Mouse (Mus musculus) hindbrain, embryonic 12.5 days (tissue): ENCODE results near the gene Hes7. TPM values are rescaled to one million over a fixed set of nuclear protein-coding genes. Genes with fewer than 3 reads are reported as not detected.

Source experiments
- ATAC-seq: fragments of 200-750 bp; cut with Nextera tagmentation; 2 replicates; pipeline ENCODE4 v1.8.0; 2017; ENCODE audit warnings: moderate TSS enrichment; ENCODE audit not compliant: low FRiP score
- H3K27ac ChIP-seq: fragments of 300-500 bp; sonication (generic); 2 replicates; pipeline ENCODE4 v1.5.1; 2016; ENCODE audit warnings: mild to moderate bottlenecking
- H3K27me3 ChIP-seq: fragments of 300-500 bp; sonication (generic); 2 replicates; pipeline ENCODE4 v1.6.1; 2016; ENCODE audit warnings: mild to moderate bottlenecking
- H3K36me3 ChIP-seq: fragments of 300-500 bp; sonication (generic); 2 replicates; pipeline ENCODE4 v1.6.1; 2016; ENCODE audit warnings: mild to moderate bottlenecking
- H3K4me1 ChIP-seq: fragments of 300-500 bp; sonication (generic); 2 replicates; pipeline ENCODE4 v1.6.1; 2016
- H3K4me2 ChIP-seq: fragments of 300-500 bp; sonication (generic); replicated peaks from 2 replicates; pipeline ENCODE4 v1.6.1; 2016; ENCODE audit warnings: mild to moderate bottlenecking
- H3K4me3 ChIP-seq: fragments of 300-500 bp; sonication (generic); 2 replicates; pipeline ENCODE4 v1.5.1; 2016; ENCODE audit warnings: mild to moderate bottlenecking
- H3K9ac ChIP-seq: fragments of 300-500 bp; sonication (generic); 2 replicates; pipeline ENCODE4 v1.6.1; 2016; ENCODE audit warnings: mild to moderate bottlenecking, moderate library complexity
- H3K9me3 ChIP-seq: fragments of 300-500 bp; sonication (generic); replicated peaks from 2 replicates; pipeline ENCODE4 v1.6.1; 2016; ENCODE audit warnings: mild to moderate bottlenecking
- WGBS: fragments of 180-500 bp; shearing (Covaris S2); methylation state at CpG from one replicate; pipeline ENCODE4 v1.1.7; 2016; 5-methylcytosine and 5-hydroxymethylcytosine counted together
- polyA plus RNA-seq: library from polyadenylated mRNA; unstranded; fragments of >200 nt; fragmentation: Nextera tagmentation; extraction: Ambion mirVana; gene quantifications from 2 replicates; pipeline ENCODE4 v1.2.1, GENCODE M21; 2016

Gene Hes7
- polyA plus RNA-seq, 1 experiment from 2014 or later: 0.49 TPM

GRCm38 (mm10) chr11:69116843-69117242 lies 3.4 kb upstream of the Hes7 start:
- H3K9ac ChIP-seq: no peak overlapping the region
- peak overlapping the region; percentile 84; the same call in 1 of the 2 replicates for H3K4me3 ChIP-seq
- H3K4me2 ChIP-seq: peak overlapping the region; percentile 97
- H3K9me3 ChIP-seq: no peaks in the 10 kb centered on the region
- WGBS: 58% methylated on average over 5 of the region's 5 CpGs
- peaks cover 61% of the 10 kb centered on the region for H3K27me3 ChIP-seq
- H3K27ac ChIP-seq: no peak overlapping the region
- H3K36me3 ChIP-seq: no peaks in the 10 kb centered on the region
- peaks cover 32% of the 10 kb centered on the region for H3K4me1 ChIP-seq
- ATAC-seq: no peak

GRCm38 (mm10) chr11:69117737-69118695 lies 2.2 kb upstream of the Hes7 start:
- ATAC-seq: no peak
- Histone ChIP-seq H3K27ac (peak overlapping the region; percentile 44; the same call in 1 of the 2 replicates), H3K36me3 (no peaks in the 10 kb centered on the region), H3K4me3 (peak overlapping the region; percentile 84), H3K4me1 (peaks cover 31% of the 10 kb centered on the region), H3K9ac (peak overlapping the region; percentile 81), H3K9me3 (no peaks in the 10 kb centered on the region), H3K4me2 (peak overlapping the region; percentile 97), H3K27me3 (peaks cover 56% of the 10 kb centered on the region)
- WGBS: under 1% methylated on average over 45 of the region's 45 CpGs

- WGBS: 1% methylated on average over 15 of the region's 15 CpGs
- ATAC-seq: no peak
- no peak overlapping the region for H3K9ac ChIP-seq
- no peaks in the 10 kb centered on the region for H3K9me3 ChIP-seq
- no peak overlapping the region for H3K27ac ChIP-seq
- no peaks in the 10 kb centered on the region for H3K36me3 ChIP-seq
- H3K4me3 ChIP-seq: peak overlapping the region; percentile 84
- peak overlapping the region; percentile 97 for H3K4me2 ChIP-seq
- peaks cover 53% of the 10 kb centered on the region for H3K27me3 ChIP-seq
- H3K4me1 ChIP-seq: peaks cover 33% of the 10 kb centered on the region
Observed at GRCm38 (mm10) chr11:69118765-69119164, 1.4 kb upstream of the Hes7 start.

GRCm38 (mm10) chr11:69119446-69120155 lies 603 bp upstream of the Hes7 start:
- no peak for ATAC-seq
- Histone ChIP-seq H3K27ac (no peak overlapping the region), H3K27me3 (peaks cover 46% of the 10 kb centered on the region), H3K36me3 (no peaks in the 10 kb centered on the region), H3K4me2 (peak overlapping the region; percentile 97), H3K9ac (no peak overlapping the region), H3K4me1 (peaks cover 33% of the 10 kb centered on the region), H3K4me3 (peak overlapping the region; percentile 84), H3K9me3 (no peaks in the 10 kb centered on the region)
- 29% methylated on average over 14 of the region's 14 CpGs for whole genome bisulfite sequencing

GRCm38 (mm10) chr11:69121001-69121740 lies 967 bp downstream of the Hes7 start:
- Histone ChIP-seq H3K27ac (no peak overlapping the region), H3K4me1 (peaks cover 39% of the 10 kb centered on the region), H3K9me3 (no peaks in the 10 kb centered on the region), H3K9ac (peak overlapping the region; percentile 77), H3K36me3 (no peaks in the 10 kb centered on the region), H3K27me3 (peaks cover 31% of the 10 kb centered on the region), H3K4me2 (peak overlapping the region; percentile 97), H3K4me3 (peak overlapping the region; percentile 81)
- WGBS: 1% methylated on average over 28 of the region's 33 CpGs
- no peak for ATAC-seq

- Histone ChIP-seq H3K9me3 (no peaks in the 10 kb centered on the region), H3K27ac (peak overlapping the region; percentile 77), H3K27me3 (peaks cover 26% of the 10 kb centered on the region), H3K36me3 (no peaks in the 10 kb centered on the region), H3K4me2 (peak overlapping the region; percentile 97), H3K9ac (peak overlapping the region; percentile 77), H3K4me1 (peaks cover 40% of the 10 kb centered on the region), H3K4me3 (peak overlapping the region; percentile 81)
- WGBS: 1% methylated on average over 31 of the region's 32 CpGs
- no peak for ATAC-seq
Observed at GRCm38 (mm10) chr11:69121741-69122335, 1.6 kb downstream of the Hes7 start.

- peaks cover 37% of the 10 kb centered on the region for H3K4me1 ChIP-seq
- no peaks in the 10 kb centered on the region for H3K36me3 ChIP-seq
- ATAC-seq: peak; percentile 69
- under 1% methylated on average over 59 of the region's 66 CpGs for WGBS
- H3K4me2 ChIP-seq: peak within 1 kb of the TSS; percentile 97
- H3K9me3 ChIP-seq: no peaks in the 10 kb centered on the region
- peak within 1 kb of the TSS; percentile 77 for H3K27ac ChIP-seq
- peaks cover 30% of the 10 kb centered on the region for H3K27me3 ChIP-seq
- peak within 1 kb of the TSS; percentile 77 for H3K9ac ChIP-seq
- H3K4me3 ChIP-seq: peak within 1 kb of the TSS; percentile 81
Observed at GRCm38 (mm10) chr11:69122336-69122951, 2.2 kb downstream of the Hes7 start, which contains the start of gene 9130213A22Rik. TSS of gene 9130213A22Rik (minus strand) at chr11:69122589.

- H3K36me3 ChIP-seq: no peaks in the 10 kb centered on the region
- H3K4me2 ChIP-seq: peak overlapping the region; percentile 97
- peaks cover 35% of the 10 kb centered on the region for H3K27me3 ChIP-seq
- peak overlapping the region; percentile 81 for H3K4me3 ChIP-seq
- peak overlapping the region; percentile 77 for H3K9ac ChIP-seq
- peaks cover 37% of the 10 kb centered on the region for H3K4me1 ChIP-seq
- under 1% methylated on average over 29 of the region's 29 CpGs for WGBS
- peak; percentile 11; the same call in 1 of the 2 replicates for ATAC-seq
- H3K9me3 ChIP-seq: no peaks in the 10 kb centered on the region
- H3K27ac ChIP-seq: peak overlapping the region; percentile 77
Observed at GRCm38 (mm10) chr11:69123056-69123692, 3.0 kb downstream of the Hes7 start.

GRCm38 (mm10) chr11:69123693-69124497 lies 3.7 kb downstream of the Hes7 start:
- Histone ChIP-seq H3K9me3 (no peaks in the 10 kb centered on the region), H3K36me3 (no peaks in the 10 kb centered on the region), H3K4me1 (peaks cover 35% of the 10 kb centered on the region), H3K27me3 (peaks cover 35% of the 10 kb centered on the region), H3K4me2 (peak overlapping the region; percentile 97), H3K27ac (peak overlapping the region; percentile 24), H3K4me3 (peak overlapping the region; percentile 81), H3K9ac (peak overlapping the region; percentile 62)
- peak; percentile 39; the same call in 1 of the 2 replicates for ATAC-seq
- WGBS: under 1% methylated on average over 31 of the region's 31 CpGs

GRCm38 (mm10) chr11:69124498-69124847 lies 4.3 kb downstream of the Hes7 start:
- WGBS: under 1% methylated on average over 3 of the region's 3 CpGs
- Histone ChIP-seq H3K4me2 (peak overlapping the region; percentile 97), H3K27ac (no peak overlapping the region), H3K9ac (no peak overlapping the region), H3K9me3 (no peaks in the 10 kb centered on the region), H3K27me3 (peaks cover 30% of the 10 kb centered on the region), H3K36me3 (no peaks in the 10 kb centered on the region), H3K4me1 (peaks cover 33% of the 10 kb centered on the region), H3K4me3 (peak overlapping the region; percentile 81; the same call in 1 of the 2 replicates)
- 0 out of 2 replicates have a peak, but pooled peaks have one; percentile 35 for ATAC-seq
